Mouse (Mus musculus) thymus, postnatal 14 days (tissue): Measurements from ENCODE around the gene Mettl26.

Source experiments
- DNase-seq: peaks from one replicate; pipeline ENCODE4 v3.0.0; 2021

Gene Mettl26

DNA sequence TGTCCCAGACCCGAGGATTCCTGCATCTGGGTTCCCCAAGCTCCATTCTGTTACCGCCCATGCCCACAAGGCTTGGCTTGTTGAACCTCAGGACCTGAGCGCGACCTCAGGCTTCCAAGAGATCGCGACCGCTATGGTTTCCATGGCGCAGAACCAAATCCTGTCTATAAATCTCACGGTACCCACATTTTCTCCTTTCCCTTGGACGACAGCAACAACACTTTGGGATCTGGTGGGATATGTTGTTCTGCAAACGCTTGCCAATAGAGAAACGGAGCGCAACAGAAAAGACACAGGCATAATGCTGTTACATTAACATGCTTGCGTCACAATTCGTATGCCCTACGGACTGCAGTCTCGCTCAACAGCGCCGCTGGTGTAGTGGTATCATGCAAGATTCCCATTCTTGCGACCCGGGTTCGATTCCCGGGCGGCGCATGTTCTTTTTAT lies at the start of gene Mettl26:
Gene Mettl26 (plus strand): TSS at position 354 of the 450 bp plus-strand sequence.
- peak; percentile 95 for DNase-seq

DNA sequence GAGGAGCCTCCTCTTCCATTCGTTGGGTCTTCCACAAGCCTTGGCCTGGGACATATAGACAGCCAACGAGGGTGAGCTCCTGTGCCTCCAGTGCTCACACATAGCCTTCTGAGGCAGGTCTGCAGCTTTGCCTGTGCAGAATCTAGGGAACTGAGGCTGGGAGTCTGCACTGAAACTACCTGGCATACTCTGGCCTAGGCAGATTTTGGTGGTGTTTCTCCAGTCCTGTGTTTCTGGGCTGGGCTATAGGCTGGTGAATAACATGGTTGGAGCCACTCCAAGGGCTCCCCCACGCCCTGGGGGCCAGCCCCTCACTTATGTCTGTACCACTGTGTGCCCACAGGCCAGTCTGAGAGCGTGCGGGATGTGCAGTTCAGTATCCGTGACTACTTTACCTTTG lies 49.6 kb upstream of the Mettl26 start:
- DNase-seq, result no peak

GRCm38 (mm10) chr17:25825984-25826570 lies 48.8 kb upstream of the Mettl26 start:
- DNase-seq, result no peak

GRCm38 (mm10) chr17:25827011-25827410 lies 47.9 kb upstream of the Mettl26 start:
- no peak for DNase-seq

DNA sequence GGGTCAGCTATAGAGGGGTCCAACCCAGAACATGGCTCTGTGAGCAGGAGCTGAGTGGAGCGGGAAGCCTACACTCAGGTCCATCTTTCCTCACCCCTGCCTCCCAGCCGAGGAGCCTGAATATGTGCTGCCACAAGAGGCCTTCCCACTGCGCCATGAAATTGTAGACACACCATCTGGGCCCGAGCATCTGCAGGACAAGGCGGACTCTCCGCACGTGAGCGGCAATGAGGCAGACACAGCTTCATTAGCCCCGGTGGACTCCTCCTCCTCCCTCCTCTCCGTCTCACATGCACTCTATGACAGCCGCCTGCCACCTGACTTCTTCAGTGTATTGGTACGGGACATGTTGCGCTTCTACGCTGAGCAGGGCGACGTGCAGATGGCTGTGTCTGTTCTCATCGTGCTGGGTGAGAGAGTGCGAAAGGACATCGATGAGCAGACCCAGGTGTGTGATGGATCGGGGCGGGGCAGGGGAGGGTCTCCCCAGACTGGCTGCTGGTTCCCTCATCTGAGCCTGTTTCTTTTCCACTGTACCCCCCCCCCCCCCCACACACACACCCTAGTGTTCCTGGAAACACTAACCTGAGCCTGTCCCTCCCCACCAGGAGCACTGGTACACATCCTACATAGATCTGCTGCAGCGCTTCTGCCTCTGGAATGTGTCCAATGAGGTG lies 47.2 kb upstream of the Mettl26 start:
- DNase-seq, result no peak

DNA sequence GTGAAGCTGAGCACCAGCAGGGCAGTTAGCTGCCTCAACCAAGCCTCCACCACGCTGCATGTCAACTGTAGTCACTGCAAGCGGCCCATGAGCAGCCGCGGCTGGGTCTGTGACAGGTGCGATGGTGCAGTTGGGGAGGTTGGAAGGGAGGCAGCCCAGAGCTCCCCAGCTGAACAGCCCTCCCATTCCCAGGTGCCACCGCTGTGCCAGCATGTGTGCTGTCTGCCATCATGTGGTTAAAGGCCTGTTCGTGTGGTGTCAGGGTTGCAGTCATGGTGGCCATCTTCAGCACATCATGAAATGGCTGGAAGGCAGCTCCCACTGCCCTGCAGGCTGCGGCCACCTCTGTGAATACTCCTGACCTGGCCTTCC lies 46.7 kb upstream of the Mettl26 start:
- DNase-seq, result peak; percentile 43

GRCm38 (mm10) chr17:25828712-25829557 lies 45.9 kb upstream of the Mettl26 start, which contains the start of gene Jmjd8:
TSS of gene Jmjd8 (plus strand) at chr17:25828867.
- peak; percentile 81 for DNase-seq

GRCm38 (mm10) chr17:25829558-25830017 lies 45.3 kb upstream of the Mettl26 start:
- DNase-seq, result no peak

GRCm38 (mm10) chr17:25830200-25830753 lies 44.6 kb upstream of the Mettl26 start:
- DNase-seq, result no peak

DNA sequence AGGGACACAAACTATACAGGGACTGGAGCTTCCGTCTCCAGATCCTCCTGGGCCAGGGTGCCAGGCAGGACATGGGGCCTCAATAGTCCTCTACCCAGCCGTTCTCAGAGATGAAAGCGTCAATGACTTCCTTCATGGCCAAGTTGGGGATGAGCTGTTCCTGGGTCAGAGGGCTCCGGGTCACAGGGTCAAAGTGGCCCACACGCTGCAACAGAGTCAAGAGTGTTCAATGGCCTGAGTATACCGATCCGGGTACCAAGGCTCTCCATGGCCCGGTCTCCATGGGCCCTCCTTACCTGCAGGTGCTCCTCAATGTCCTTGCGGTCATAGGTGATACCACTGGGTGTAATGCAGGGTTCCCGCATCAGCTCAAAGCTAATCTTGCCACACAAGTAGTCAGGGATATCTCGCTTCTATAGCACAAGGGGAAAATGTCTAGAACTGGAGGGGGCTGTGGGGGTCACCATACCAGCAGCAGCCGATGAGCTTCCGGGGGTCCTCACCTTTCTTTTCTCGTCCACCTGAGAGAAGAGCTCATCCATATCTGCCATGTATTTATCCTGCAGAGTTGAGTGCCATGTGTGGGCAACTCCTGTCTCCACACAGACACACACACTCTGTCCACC lies 44.0 kb upstream of the Mettl26 start:
- DNase-seq, result no peak

DNA sequence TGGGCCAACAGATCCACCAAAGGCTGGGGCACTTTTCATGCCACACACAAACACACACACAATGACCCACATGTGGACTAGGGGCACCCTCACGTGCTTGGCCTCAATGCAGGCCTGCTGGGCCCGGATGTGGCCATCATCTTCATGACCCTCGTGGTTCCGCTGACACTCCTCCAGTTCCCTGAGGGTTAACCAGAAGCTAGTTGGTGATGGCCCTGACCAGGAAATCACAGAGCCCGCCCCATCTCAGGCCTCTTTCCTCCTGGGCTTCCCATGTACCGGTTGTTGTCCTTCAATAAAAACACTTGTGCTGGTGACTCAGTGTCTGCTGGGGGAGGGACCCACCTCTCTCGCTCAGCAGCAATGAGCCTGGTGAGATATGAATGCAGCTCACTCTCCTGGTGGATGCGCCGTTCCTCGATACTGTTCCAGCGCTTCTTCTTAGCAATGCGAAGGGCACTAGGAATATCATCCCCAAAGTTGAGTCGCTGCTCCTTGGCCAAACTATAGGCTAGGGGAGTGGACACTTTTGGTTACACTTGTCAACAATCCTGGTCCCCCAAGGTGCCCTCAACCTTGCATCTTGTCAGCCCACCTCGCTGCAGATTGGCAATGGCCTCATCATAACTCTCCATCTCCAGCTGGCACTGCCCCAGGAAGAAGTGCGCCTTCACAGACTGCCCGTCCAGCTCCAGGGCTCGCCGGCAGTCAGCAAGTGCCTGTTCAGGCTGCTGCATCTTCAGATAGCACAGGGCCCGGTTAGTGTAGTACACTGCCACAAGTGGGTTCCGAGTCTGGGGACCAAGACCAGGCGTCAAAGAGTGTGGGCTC lies 43.2 kb upstream of the Mettl26 start:
- no peak for DNase-seq

- peak; percentile 98 for DNase-seq
Observed at GRCm38 (mm10) chr17:25832436-25833290, 42.2 kb upstream of the Mettl26 start.

GRCm38 (mm10) chr17:25833291-25833663 lies 41.6 kb upstream of the Mettl26 start, which contains the start of gene Stub1:
TSS of gene Stub1 (minus strand) at chr17:25833404.
- DNase-seq, result peak; percentile 69

DNA sequence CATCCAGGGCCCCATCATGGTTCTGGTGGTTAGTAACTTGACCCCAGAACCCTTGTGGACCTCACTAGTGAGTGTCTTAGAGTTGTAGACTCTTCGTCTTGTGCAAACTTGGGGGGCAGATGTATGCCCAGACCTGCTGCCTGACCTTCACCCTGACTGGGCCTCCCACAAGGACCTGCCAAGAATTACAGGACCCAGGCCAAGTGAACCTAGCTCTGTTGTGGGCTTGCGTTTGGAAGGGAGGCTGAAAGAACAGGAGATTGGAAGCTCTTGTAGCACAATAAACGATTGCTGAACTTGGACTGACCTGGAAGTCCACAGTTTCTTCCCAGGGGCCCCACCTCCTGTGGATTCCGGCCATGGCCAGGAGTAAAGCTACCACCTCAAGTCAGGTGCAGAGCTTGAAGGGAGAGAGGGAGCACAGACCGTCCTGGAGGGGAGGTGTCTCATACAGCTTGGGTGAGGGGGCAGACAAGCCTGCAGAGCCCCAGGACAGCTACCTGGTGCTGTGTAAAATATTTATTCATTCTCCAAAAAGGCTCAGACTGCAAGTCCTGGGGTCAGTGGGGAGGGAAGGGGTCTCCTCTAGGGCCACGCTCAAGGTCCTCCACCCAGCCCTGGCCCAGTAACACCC lies 40.8 kb upstream of the Mettl26 start:
- DNase-seq, result no peak

DNA sequence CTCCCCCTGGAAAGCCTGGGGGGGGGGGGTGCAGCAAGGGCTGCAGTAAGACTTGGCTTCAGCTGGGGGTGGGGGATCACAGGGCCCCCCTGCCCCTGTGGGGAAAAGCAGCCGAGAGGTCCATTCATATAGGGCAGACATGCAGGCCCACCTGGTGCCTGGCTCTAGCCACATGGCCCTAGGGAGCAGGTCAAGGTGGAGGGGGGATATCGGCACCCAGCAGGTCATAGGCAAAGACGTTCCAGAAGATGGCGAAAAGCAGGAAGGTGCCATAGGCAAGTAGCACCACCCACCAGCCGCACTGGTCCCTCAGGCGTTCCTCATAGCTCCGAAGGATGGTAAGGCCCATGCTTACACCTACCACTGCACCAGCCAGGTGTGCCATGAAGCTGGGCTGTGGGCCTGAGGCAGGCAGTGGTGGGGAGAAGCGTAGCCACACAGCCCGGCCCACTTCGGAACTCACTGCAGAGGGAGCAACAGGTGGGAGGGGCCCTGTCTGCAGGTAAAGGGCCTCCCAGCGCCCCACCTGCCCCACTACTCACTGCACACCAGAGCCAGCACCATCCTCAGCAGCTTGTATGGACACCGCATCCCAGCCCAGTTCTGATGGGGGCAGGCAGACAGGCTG lies 40.2 kb upstream of the Mettl26 start:
- DNase-seq, result no peak

DNA sequence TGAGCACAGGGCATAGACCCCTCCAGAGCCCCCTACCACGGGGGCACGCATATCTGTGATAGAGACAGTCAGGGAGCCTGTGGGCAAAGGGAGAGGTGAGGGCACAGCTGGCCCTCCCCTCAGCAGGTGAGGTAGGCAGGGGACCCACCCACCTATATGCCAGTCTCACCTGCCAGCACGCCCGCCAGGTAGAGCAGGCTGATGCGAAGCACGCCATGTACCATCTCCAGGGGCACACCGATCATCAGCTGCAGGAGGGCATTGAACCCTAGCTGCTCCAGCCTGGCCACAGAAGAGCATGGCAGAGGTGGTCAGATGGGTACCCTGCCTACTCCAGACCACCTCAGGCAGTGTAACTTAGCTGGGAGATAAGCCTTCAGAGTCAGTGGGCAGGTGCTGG lies 39.6 kb upstream of the Mettl26 start:
- DNase-seq, result no peak

GRCm38 (mm10) chr17:25835816-25836215 lies 39.1 kb upstream of the Mettl26 start:
- DNase-seq, result no peak

- no peak for DNase-seq
Observed at GRCm38 (mm10) chr17:25836397-25837075, 38.3 kb upstream of the Mettl26 start.

GRCm38 (mm10) chr17:25837076-25837410 lies 37.8 kb upstream of the Mettl26 start, which contains the start of gene Rhbdl1:
TSS of gene Rhbdl1 (minus strand) at chr17:25837295.
- peak; percentile 63 for DNase-seq
